Mouse (Mus musculus): ENCODE results near the gene Sumf1.

DNA sequence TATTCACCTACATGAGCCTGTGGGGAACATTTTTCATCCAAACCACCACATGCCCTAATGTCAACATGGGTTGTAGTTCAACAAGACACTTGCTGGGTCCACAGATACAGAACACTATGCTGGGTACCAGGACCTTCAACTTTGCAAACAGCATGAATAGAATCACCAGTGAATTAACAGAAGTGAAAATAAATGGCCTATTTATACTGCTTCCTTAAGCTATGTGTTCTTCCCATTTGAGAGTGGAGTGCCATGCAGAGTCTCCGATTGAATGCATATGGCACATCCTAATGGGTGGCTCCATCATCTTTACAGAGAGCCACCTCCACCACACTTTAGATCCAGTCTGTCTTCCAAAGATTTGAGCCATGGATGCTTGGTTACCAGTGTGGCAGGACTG lies 5.3 kb upstream of the Sumf1 start:
- TF ChIP-seq CTCF (IDR thresholded peaks at IDR 0.05) (no peak), EP300 (IDR thresholded peaks at IDR 0.05; ENCODE audit: insufficient read depth, low read depth, low read length) (no peak), POLR2A (IDR thresholded peaks at IDR 0.05; ENCODE audit: insufficient read depth, low read depth, low read length) (no peak)
